Mouse (Mus musculus) heart, adult 18-20 months (tissue): ENCODE measurements around the gene Guk1. TPM values are rescaled to one million over a fixed set of nuclear protein-coding genes. Genes with fewer than 3 reads are reported as not detected.
"Not testable (repeated sequence)": the region's sequence is repeated elsewhere in the genome, so short reads cannot be mapped to it uniquely, and the experiment has no call there.

Source experiments
- DNase-seq, 2 experiments: peaks; one replicate each; pipeline ENCODE4 v3.0.0; 2021 to 2022; ENCODE audit warnings: mixed read lengths in 1 of 2
- total RNA-seq, 2 experiments: library from RNA; stranded (reverse); gene quantifications; 2 replicates each; pipeline ENCODE4 v1.2.3; 2021

Guk1 gene
- total RNA-seq, 2 experiments from 2014 or later, result 108 to 133 TPM

GRCm38 (mm10) chr11:59211561-59211960, 19.5 kb upstream of the Guk1 start:
- DNase-seq, result not testable (repeated sequence)

GRCm38 (mm10) chr11:59210020-59210419, 18.0 kb upstream of the Guk1 start:
- DNase-seq, result no peak

DNA sequence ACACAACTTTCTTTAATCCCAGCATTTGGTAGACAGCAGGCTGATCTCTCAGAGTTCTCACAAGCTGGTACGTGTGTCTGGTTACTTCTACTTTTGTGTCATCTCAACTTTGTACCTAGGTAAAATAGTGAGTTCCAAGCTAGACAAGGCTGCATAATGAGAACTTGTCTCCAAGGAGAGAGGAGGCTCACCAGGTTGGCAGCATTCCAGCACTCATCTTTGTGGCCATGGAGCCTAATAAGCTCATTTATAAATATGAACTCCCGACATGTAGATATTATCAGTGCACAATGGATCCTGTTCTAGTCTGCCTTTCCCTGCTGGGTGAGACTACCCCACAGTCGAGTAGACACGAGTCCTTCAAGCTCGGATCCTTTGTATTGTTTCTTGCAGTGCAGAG, 17.6 kb upstream of the Guk1 start:
- no peak for DNase-seq

DNA sequence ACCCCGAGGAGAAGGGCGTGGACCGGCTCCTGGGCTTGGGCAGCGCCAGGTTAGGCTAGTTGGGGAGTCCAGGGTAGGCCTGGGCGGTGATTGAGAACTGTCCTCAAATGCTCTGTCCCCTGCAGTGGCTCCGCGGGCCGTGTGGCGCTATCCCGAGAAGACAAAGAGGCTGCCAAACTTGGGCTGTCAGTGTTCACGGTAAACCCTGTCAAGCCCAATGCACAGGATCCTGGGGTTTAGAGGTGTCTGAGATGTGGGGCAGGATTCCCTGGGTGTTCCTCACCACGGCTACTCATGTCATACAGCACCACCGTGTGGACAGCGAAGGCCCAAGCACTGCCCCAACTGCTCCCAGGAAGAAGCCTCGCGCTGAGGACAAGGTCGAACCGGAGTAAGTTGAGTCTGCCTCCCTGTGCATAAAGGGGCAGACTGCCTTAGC, 17.0 kb upstream of the Guk1 start:
- peak; percentile 70 to 75 for DNase-seq

DNA sequence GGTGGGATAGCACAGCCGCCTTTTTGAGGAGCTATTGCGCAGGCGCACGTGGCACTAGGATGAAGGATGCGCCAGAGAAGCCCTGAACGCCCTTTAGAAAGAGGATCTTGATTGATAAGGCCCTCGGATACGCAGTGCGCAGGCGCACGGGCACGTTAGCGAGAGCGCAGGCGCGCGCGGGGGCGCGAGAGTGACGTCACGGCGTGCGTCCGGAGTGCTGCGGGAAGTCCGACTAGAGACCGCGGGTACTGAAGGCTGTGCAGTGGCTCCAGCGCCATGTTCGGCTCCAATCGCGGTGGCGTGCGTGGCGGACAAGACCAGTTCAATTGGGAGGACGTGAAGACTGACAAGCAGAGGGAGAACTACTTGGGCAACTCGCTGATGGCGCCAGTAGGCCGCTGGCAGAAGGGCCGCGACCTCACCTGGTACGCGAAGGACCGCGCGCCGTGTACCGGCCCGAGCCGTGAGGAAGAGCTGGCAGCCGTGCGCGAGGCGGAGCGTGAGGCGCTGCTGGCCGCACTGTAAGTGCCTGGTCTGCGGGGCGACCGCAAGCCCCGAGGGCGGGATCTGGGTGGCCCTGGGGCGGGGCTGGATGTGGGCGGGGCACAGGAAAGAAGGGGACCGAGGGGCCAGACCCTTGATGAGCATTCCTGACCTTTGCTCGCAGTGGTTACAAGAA, 16.3 kb upstream of the Guk1 start, which contains the start of gene 2310033P09Rik:
Gene 2310033P09Rik (plus strand): TSS at position 169 of the 679 bp plus-strand sequence.
- DNase-seq, result peak; percentile 95

GRCm38 (mm10) chr11:59202081-59202995, 10.3 kb upstream of the Guk1 start, which contains the start of gene Mrpl55:
Gene Mrpl55 (plus strand): TSS chr11:59202486.
- peak; percentile 95 to 96 for DNase-seq

DNA sequence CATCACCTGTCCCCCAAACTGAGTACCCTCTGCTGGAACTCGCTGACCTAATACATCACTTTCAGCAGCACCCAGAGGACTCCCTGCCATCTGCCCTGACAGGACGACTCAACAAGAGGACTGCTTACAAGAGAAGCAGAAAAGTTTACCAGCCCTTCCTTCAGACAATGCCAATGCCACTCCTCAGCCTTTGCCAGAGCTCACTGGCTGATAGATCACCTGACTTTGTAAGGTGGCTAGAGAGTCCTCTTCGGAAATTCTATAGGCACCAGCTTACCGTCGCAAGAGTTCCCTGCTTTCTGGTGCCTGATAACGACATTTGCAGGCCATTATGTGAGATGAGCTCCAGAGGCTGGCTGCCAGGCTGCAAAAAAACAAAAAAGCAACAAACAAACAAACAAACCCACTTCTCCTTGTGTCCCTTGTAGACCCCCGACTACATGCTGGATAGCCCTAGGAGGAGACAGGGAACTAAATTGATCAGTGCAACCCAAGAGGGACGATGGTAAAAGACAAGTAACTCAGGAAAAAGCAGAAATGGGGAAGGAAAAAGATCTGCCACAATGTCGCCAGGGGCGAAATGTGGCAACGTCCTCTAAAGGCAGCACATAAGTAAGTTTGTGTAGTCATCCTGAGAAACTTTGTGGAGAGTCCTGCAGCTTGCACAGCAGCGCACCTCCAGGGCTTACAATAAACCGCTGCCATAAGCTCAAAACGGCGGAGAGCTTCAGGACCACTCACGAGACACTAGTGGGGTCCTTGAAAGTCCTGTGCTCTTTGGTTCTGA, 9.4 kb upstream of the Guk1 start:
- DNase-seq, result no peak

- no peak for DNase-seq
Measured at GRCm38 (mm10) chr11:59196230-59196629, 4.2 kb upstream of the Guk1 start.

DNA sequence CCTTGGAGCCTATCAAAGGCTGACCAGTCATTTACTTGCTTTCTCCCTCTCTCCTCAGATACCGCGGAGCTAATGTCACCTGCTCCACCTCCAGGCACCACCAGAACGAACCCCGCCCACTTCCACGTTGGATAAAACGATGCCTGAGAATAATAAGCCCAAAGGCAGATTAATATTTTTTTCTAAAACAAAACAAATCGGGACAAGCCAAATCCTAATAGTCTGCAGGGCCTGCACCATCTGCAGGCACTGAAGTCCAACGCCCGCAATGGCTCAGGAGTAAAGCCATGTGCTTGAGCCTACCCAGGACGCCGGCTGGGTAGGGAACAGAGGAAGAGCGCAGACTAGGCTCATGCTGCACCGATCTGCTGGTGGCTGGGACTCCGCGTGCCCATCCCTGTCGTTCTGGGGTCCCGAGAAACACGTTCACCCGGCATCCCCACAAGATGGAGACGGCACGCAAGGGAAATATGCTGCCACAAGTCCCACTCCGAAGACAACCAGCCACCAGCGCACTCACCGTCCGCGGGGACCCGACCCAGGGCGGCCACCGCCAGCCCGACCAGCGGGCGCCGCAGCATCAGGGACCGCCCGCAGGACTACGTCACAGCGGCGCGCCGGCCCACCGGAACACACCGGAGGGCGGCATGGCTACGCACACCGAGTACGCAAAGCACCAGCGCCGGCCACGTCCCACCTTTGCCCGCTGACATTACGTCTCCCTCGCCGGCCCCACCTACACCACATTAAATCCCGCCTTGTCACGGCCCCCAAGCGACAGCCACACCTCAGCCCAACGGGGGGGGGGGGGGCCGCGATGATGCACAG, 567 bp downstream of the Guk1 start:
- DNase-seq, result peak; percentile 91 to 95

GRCm38 (mm10) chr11:59187706-59188105, 4.3 kb downstream of the Guk1 start:
- DNase-seq, result no peak

GRCm38 (mm10) chr11:59185490-59185889, 6.5 kb downstream of the Guk1 start:
- DNase-seq, result peak; percentile 44 to 55

DNA sequence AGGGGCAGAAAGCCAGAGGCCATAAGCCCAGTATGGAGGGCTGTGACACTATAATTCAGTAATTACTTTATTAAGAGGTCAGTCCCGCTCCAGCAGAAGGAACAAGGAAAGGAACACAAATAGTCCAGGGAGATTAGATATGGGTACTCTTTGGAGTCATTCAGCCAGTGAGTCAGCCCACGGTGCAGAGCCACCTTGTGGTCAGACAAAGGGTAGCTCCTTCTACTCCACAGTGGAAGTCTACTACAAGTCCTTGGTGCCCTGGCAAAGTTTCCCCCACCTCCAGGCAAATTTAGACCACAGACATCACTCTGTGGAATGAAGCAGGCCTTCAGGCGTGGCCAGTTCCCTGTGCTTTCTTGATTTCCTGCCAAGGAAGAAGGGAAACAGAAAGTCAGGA, 8.2 kb downstream of the Guk1 start:
- peak; percentile 82 to 83 for DNase-seq

DNA sequence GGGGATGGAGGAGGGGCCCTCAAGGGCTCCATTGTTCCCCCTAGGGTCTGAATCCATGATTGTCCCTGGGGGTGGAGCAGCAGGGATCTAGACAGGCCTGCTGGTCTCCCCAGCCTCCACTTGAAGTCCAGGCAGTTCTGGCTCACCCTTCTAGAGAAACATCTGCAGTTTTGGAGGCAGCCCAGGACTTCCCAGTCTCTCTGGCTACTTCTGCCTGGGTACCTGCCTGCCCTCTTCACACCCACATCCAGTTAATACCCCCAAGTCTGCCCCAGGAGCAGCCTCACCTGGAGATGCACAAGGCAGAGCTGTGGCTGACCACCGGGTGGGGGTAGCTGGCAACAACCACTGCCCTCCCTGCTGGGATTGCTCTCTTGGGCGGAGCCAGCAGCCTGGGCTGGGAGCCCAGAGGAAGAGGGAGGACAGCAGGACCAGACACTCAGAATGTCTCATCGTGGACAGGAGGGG, 9.1 kb downstream of the Guk1 start, which contains the start of gene Gjc2:
Gene Gjc2 (minus strand): TSS at position 350 of the 468 bp plus-strand sequence.
- DNase-seq, result peak; percentile 83 to 85

- no peak for DNase-seq
Measured at GRCm38 (mm10) chr11:59176921-59177320, 15.1 kb downstream of the Guk1 start.

- DNase-seq, result no peak
Measured at GRCm38 (mm10) chr11:59176475-59176874, 15.5 kb downstream of the Guk1 start.

GRCm38 (mm10) chr11:59174189-59174838, 17.7 kb downstream of the Guk1 start:
- no peak for DNase-seq

DNA sequence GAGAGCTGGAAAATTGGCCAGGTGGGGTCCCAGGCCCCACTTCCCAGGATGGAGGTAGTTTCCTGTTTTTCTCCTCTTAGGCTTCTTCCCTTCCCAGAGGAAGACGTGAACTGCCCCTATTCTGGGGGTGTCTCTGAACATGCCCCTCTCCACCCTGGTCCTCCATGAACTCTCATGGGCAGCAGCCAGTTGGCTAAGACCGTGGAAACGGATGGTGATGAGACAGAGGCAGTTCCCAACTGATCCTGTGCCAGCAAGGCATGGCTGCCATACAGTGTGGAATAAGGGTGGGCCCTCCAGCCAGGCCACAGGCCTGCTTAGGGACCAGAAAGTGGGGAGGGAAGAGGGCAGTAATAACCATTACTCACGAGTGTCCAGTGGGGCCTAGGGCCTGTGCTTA, 21.5 kb downstream of the Guk1 start:
- DNase-seq, result no peak

- DNase-seq, result no peak
Measured at GRCm38 (mm10) chr11:59169807-59170206, 22.2 kb downstream of the Guk1 start.

- DNase-seq, result no peak
Measured at GRCm38 (mm10) chr11:59165616-59166241, 26.3 kb downstream of the Guk1 start.

- peak in 1 of 2 experiments; percentile 25 for DNase-seq
Measured at GRCm38 (mm10) chr11:59164384-59164783, 27.6 kb downstream of the Guk1 start.
